Mouse (Mus musculus): ENCODE results near the gene Ninl.

Ninl gene

GRCm38 (mm10) chr2:150997618-150998017, 41.6 kb downstream of the Ninl start:
- no peak for DNase-seq

GRCm38 (mm10) chr2:150995324-150995723, 43.9 kb downstream of the Ninl start:
- DNase-seq = no peak

GRCm38 (mm10) chr2:150991050-150991449, 48.1 kb downstream of the Ninl start:
- DNase-seq = no peak

DNA sequence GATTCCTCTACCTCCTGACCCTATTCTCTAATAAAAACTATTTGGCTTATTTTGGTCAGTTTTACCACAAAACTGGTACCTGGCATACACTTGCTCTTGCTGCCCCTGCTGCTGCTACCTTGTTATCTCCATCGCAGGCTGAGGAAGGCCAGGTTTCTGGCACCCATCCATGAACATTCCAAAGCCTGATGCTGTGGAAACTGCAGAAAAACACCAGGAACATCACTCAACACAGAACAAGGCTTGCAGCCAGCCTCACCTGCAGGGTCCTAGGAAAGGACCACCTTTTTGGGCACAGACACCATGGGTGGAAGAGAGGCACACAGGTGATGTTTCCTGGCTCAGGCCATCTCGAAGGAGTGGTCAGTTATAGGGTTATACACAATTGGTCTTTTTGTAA, 48.7 kb downstream of the Ninl start:
- no peak for DNase-seq

DNA sequence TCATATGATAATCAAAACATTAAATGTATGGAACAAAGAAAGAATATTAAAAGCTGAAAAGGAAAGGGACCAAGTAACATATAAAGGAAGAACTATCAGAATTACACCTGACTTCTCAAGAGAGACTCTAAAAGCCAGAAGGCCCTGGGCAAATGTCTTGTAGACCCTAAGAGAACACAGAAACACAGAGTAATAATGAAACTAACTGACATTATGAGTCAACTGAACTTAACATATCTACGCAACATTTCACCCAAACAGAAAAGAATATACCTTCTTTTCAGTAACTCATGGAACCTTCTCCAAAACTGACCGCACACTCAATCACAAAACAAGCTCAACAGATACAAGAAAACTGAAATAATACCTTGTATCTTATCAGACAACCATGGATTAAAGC, 53.8 kb downstream of the Ninl start:
- no peak for DNase-seq

GRCm38 (mm10) chr2:150982051-150982450, 57.1 kb downstream of the Ninl start:
- DNase-seq = no peak

DNA sequence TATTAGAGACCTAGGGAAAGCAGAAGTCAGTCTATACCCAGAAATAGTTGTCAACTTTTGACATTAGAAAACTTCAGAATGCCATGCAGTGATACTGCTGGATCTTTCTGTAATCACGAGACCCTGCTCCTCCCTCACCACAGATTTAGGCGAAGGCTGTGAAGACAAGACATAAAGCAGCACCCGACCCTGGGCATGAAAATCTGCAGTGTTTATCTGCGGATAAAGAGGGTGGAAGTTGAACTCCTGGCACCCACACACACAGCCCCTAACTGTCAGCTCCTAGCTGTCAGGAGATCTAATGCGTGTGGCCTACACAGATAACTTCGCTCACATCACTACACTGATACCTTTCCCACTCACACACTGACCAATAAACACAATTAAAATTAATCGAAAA, 57.7 kb downstream of the Ninl start:
- DNase-seq = no peak

DNA sequence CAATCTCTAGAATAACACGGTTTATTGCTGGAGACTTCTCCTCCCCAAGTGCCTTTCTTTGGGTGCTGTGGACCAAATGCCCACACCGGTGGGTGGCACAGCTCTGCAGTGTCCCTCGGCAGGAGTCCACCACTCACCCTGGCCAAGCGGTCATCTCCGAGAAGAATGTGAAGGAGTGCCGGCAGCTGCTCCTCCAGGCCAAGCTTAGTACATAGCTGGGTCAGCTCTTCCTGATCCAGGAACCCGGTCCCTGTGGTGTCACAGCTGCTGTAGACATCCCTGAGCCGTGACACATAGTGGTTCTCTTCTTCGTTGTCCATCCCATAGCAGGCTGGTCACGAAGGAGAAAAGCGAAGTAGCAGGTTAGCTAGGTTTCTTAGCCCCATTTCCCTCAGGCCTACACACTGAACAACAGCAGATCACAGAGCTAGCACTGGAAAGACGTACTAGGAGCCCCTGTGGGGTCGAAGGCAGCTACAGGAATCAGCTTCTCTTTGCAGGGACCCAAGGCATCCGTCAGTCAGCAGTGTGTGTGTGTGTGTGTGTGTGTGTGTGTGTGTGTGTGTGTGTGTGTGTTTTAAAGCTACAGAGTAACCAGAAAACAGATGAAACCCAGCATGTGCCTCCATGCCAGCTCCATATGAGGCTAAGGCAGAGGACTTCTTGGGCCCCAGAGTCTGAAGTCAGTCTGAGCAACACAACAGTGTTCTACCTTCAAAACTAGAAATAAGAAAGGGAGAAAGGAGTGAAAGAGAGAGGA, 59.1 kb downstream of the Ninl start:
- no peak for DNase-seq

DNA sequence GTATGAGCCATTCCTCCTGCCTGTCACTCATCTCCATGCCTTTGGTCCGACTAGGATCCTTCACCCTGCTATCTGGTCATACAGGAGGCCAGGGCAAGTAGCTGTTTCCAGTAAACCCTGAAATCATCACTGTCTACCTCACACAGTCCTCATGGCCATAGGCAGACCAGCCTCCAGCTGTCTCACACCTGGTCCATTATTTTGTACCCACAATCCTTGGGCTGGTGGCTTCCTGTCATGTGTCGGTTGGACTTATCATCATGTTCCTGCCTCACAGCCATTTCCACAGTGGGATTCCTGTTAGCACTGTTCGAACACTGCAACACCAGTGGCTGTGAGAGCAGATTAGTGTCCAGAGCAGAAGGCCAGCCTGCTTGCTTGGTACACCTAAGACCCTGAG, 60.4 kb downstream of the Ninl start:
- DNase-seq = no peak

DNA sequence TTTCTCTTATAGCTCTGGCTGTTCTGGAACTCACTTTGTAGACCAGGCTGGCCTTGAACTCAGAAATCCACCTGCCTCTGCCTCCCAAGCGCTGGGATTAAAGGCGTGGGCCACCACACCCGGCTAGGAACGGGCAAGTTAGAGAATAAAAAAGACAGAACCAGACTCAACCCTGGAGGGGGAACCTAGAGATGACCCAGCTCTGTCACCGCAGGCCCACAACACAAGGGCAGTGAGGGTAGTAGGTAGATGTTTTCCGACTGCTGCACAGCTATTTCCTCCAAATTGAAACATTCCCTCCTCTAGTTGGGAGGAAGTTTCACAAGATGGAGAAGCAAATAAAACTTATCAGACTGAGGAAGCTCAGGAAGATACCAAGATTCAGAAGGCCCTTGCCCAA, 61.5 kb downstream of the Ninl start:
- DNase-seq = no peak

DNA sequence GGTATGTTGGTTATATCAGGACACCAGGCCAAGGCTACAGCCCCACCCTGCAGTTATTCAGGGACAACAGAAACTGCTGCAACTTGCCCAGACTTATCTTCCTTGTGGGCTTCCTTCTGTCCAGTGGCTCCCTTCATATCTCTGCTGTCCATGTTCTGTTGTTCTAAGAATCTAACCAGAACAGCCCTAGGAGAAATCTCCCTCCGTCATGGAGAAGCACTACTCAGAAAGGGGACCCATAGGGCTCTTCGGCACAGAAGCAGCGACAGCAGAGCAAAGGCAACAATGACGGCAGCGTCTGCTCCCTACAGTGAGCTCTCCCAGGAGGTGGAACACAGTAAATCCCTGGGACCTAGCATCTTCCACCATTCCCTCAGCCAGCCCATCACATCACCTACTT, 62.3 kb downstream of the Ninl start:
- no peak for DNase-seq

- no peak for DNase-seq
Measured at GRCm38 (mm10) chr2:150973401-150974115, 65.6 kb downstream of the Ninl start.

- DNase-seq = no peak
Measured at GRCm38 (mm10) chr2:150972681-150973080, 66.5 kb downstream of the Ninl start.

- no peak for DNase-seq
Measured at GRCm38 (mm10) chr2:150971856-150972255, 67.3 kb downstream of the Ninl start.

GRCm38 (mm10) chr2:150969231-150969630, 70.0 kb downstream of the Ninl start:
- no peak for DNase-seq

- DNase-seq = no peak
Measured at GRCm38 (mm10) chr2:150967491-150967890, 71.7 kb downstream of the Ninl start.

DNA sequence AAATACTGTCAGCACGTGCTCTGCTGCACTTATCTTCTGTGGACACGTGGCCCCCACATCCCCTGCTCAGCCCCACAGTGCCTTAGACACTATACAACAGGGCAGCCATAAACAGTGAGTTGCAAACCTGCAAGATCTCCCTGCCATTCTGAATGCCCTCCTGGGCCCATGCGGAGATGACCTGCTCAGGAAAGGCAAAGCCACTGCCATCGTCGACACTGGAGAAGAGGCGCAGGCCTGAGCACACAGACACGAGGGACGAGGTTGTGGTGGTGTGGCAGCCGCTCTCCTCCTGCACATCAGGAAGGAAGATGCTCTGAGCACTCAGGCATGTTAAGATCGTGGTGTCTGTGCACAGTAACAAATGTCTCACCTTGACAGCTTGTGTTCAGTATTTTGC, 73.2 kb downstream of the Ninl start:
- DNase-seq = no peak

GRCm38 (mm10) chr2:150964641-150965040, 74.5 kb downstream of the Ninl start:
- DNase-seq = no peak

DNA sequence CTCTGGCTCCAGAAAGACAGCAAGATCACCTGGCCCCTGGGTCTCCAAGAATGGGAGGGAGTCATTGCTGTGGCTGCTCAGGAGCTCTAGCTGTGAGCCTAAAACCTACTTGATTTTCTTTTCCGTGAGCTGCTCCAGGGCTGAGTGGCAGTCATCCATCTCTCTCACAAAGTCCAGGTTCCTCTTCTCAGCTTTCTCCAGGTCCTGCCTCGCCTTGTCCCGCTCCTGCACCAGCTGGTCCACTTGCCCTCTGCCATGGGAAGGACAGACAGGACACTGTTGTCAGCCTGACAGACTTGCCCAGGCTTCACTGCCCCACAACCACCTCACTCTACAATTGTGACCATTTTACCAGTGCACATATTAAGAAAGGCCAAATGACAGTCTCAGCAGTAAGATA, 75.9 kb downstream of the Ninl start:
- DNase-seq = no peak

GRCm38 (mm10) chr2:150959521-150959920, 79.7 kb downstream of the Ninl start:
- no peak for DNase-seq

DNA sequence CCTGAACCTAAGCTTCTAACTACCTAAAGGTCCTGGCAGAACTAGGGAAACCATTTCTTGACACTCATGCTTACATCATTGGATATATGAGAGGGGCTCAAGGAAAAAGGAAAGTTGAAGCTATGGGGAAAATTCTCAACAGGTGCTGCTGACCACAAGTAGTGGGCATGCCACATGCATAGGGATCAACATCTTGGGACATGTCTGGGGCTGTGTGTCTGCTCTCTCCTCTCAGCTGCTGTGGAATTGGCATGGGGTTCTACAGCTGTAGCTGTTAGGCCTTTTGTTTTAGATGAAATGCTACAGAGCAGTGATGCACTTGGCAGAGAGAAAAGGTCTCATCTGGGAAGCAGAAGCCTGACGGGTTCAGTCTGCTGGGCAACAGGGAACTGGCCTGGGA, 83.3 kb downstream of the Ninl start:
- DNase-seq = no peak

DNA sequence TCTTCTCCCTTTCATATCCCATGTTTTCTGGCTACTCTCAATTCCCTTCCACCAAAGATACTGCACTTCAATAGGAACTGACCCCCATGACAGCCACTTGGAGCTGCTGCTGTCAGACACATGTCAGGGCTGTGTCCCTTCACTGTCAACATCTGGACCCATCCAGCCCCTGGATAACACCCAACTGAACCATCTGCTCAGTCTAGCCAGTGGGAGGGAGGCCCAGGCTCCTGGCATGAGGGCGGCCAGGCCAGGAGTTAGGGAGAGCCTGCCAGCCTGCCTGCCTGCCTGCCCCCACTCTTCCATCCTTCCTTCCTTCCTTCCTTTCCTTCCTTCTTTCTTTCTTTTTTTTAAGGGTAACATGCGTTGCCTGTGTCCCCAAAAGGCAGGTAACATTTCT, 88.0 kb downstream of the Ninl start:
- no peak for DNase-seq

DNA sequence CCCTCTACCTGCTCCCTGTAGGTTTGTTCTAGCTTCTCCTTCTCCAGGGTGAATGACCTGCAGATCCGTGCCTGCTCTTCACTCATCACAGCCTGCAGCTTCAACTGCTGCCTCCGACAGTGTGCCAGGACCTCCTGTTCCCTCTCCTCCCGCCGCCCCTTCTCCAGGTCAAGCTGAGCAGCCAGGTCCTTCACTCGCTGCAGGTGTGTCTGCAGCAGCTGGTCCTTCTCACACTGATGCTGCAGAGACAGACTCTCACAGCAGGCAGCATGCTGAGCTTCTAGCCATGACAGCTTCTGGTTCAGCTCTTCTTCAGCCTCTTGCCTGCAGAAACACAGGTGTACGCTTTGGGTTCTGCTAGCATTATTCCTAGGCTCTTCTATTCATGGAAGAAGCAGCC, 89.1 kb downstream of the Ninl start:
- no peak for DNase-seq

GRCm38 (mm10) chr2:150949652-150950051, 89.5 kb downstream of the Ninl start:
- DNase-seq = no peak

DNA sequence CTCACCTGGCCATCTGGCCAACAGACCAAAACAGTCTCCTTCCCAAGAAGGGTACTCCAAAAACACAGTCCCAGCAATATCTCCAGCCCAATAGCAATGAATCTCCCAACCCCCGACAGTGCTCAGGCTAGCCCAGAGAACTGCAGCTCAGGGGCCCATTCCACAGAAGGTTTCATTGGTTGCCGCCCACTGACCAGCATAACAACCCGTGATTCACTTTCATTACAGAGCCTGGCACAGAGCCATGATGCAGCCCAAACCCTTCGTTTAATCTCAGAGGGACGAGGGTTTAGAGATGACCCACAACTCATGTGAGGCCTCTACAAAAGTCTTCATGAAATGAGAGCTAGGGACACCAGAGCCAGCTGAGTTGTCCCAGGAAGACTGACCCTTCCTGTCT, 90.4 kb downstream of the Ninl start:
- DNase-seq = no peak

Measured in cerebellum, postnatal 36 days (tissue).